Mouse (Mus musculus) kidney, embryonic 16.5 days (tissue): Measurements from ENCODE around the gene Mtmr12. TPM values are rescaled to one million over a fixed set of nuclear protein-coding genes. Genes with fewer than 3 reads are reported as not detected.

Experiments
- ATAC-seq: fragments of 200-750 bp; cut with Nextera tagmentation; 2 replicates; pipeline ENCODE4 v1.8.0; 2017; ENCODE audit warnings: moderate TSS enrichment; ENCODE audit not compliant: low FRiP score, low TSS enrichment
- H3K27ac ChIP-seq: fragments of 300-500 bp; sonication (generic); 2 replicates; pipeline ENCODE4 v1.5.1; 2014; ENCODE audit warnings: low read length
- H3K27me3 ChIP-seq: fragments of 300-500 bp; sonication (generic); 2 replicates; pipeline ENCODE4 v1.6.1; 2014; ENCODE audit warnings: low read length, control low read depth, mixed read lengths; ENCODE audit not compliant: insufficient read depth
- H3K36me3 ChIP-seq: fragments of 300-500 bp; sonication (generic); 2 replicates; pipeline ENCODE4 v1.6.1; 2014; ENCODE audit warnings: low read length, control low read depth, mixed read lengths; ENCODE audit not compliant: insufficient read depth
- H3K4me1 ChIP-seq: fragments of 300-500 bp; sonication (generic); 2 replicates; pipeline ENCODE4 v1.6.1; 2014; ENCODE audit warnings: low read length, control low read depth, mixed read lengths; ENCODE audit not compliant: insufficient read depth
- H3K4me2 ChIP-seq: fragments of 300-500 bp; sonication (generic); replicated peaks from 2 replicates; pipeline ENCODE4 v1.6.1; 2014; ENCODE audit warnings: low read depth, low read length
- H3K4me3 ChIP-seq: fragments of 300-500 bp; sonication (generic); 2 replicates; pipeline ENCODE4 v1.5.1; 2014; ENCODE audit warnings: mild to moderate bottlenecking, low read length
- H3K9ac ChIP-seq: fragments of 300-500 bp; sonication (generic); replicated peaks from 2 replicates; pipeline ENCODE4 v1.6.1; 2014; ENCODE audit warnings: low read length
- H3K9me3 ChIP-seq: fragments of 300-500 bp; sonication (generic); 2 replicates; pipeline ENCODE4 v1.6.1; 2016; ENCODE audit warnings: low read length, control low read depth
- WGBS: fragments of 180-500 bp; shearing (Covaris S2); extraction: QIAGEN DNeasy Blood & Tissue Kit; methylation state at CpG from one replicate; pipeline ENCODE4 v1.1.7; 2014; 5-methylcytosine and 5-hydroxymethylcytosine counted together
- polyA plus RNA-seq: library from polyadenylated mRNA; unstranded; fragments of >200 nt; fragmentation: Nextera tagmentation; extraction: Ambion mirVana; gene quantifications from 2 replicates; pipeline ENCODE4 v1.2.1, GENCODE M21; 2015

Gene Mtmr12
- polyA plus RNA-seq, 1 experiment from 2014 or later, result 22.5 TPM

GRCm38 (mm10) chr15:12291757-12292156 lies 86.9 kb downstream of the Mtmr12 start:
- Histone ChIP-seq H3K36me3 (no peaks in the 10 kb centered on the region), H3K9ac (no peak overlapping the region), H3K4me2 (no peak overlapping the region), H3K9me3 (no peaks in the 10 kb centered on the region), H3K27ac (no peak overlapping the region), H3K4me3 (no peak overlapping the region), H3K4me1 (no peaks in the 10 kb centered on the region), H3K27me3 (no peaks in the 10 kb centered on the region)
- 79% methylated on average over 2 of the region's 2 CpGs for WGBS
- no peak for ATAC-seq

- 44% methylated on average over 2 of the region's 2 CpGs for WGBS
- H3K36me3 ChIP-seq, result no peaks in the 10 kb centered on the region
- no peaks in the 10 kb centered on the region for H3K27me3 ChIP-seq
- ATAC-seq, result no peak
- no peak overlapping the region for H3K4me2 ChIP-seq
- no peaks in the 10 kb centered on the region for H3K4me1 ChIP-seq
- H3K9ac ChIP-seq, result no peak overlapping the region
- no peaks in the 10 kb centered on the region for H3K9me3 ChIP-seq
- no peak overlapping the region for H3K4me3 ChIP-seq
- no peak overlapping the region for H3K27ac ChIP-seq
These were observed 91.4 kb downstream of the Mtmr12 start for GRCm38 (mm10) chr15:12296228-12296627.

- H3K4me2 ChIP-seq, result no peak overlapping the region
- no peaks in the 10 kb centered on the region for H3K27me3 ChIP-seq
- H3K4me3 ChIP-seq, result no peak overlapping the region
- ATAC-seq, result no peak
- H3K36me3 ChIP-seq, result no peaks in the 10 kb centered on the region
- no peaks in the 10 kb centered on the region for H3K9me3 ChIP-seq
- 82% methylated on average over 7 of the region's 7 CpGs for WGBS
- H3K27ac ChIP-seq, result no peak overlapping the region
- H3K9ac ChIP-seq, result no peak overlapping the region
- no peaks in the 10 kb centered on the region for H3K4me1 ChIP-seq
These were observed 93.5 kb downstream of the Mtmr12 start for GRCm38 (mm10) chr15:12298231-12298737.

GRCm38 (mm10) chr15:12301771-12302170 lies 96.9 kb downstream of the Mtmr12 start:
- Histone ChIP-seq H3K9ac (no peak overlapping the region), H3K36me3 (no peaks in the 10 kb centered on the region), H3K9me3 (no peaks in the 10 kb centered on the region), H3K27me3 (no peaks in the 10 kb centered on the region), H3K27ac (no peak overlapping the region), H3K4me1 (no peaks in the 10 kb centered on the region), H3K4me2 (no peak overlapping the region), H3K4me3 (no peak overlapping the region)
- no peak for ATAC-seq
- WGBS, result 81% methylated on average over 3 of the region's 6 CpGs

- H3K4me1 ChIP-seq, result no peaks in the 10 kb centered on the region
- H3K9me3 ChIP-seq, result no peaks in the 10 kb centered on the region
- no peak overlapping the region for H3K27ac ChIP-seq
- ATAC-seq, result no peak
- H3K36me3 ChIP-seq, result no peaks in the 10 kb centered on the region
- 60% methylated on average over 8 of the region's 8 CpGs for WGBS
- H3K9ac ChIP-seq, result no peak overlapping the region
- no peak overlapping the region for H3K4me3 ChIP-seq
- H3K27me3 ChIP-seq, result no peaks in the 10 kb centered on the region
- no peak overlapping the region for H3K4me2 ChIP-seq
These were observed 101.6 kb downstream of the Mtmr12 start for GRCm38 (mm10) chr15:12306188-12307071.

- no peaks in the 10 kb centered on the region for H3K4me1 ChIP-seq
- WGBS, result 73% methylated on average over 4 of the region's 4 CpGs
- no peak overlapping the region for H3K4me2 ChIP-seq
- no peak overlapping the region for H3K4me3 ChIP-seq
- H3K36me3 ChIP-seq, result no peaks in the 10 kb centered on the region
- H3K27me3 ChIP-seq, result no peaks in the 10 kb centered on the region
- H3K9ac ChIP-seq, result no peak overlapping the region
- ATAC-seq, result no peak
- H3K9me3 ChIP-seq, result no peaks in the 10 kb centered on the region
- no peak overlapping the region for H3K27ac ChIP-seq
These were observed 102.3 kb downstream of the Mtmr12 start for GRCm38 (mm10) chr15:12307114-12307513.

- Histone ChIP-seq H3K36me3 (no peaks in the 10 kb centered on the region), H3K9ac (no peak overlapping the region), H3K4me1 (no peaks in the 10 kb centered on the region), H3K9me3 (no peaks in the 10 kb centered on the region), H3K27ac (no peak overlapping the region), H3K4me3 (no peak overlapping the region), H3K4me2 (no peak overlapping the region), H3K27me3 (no peaks in the 10 kb centered on the region)
- WGBS, result 94% methylated on average over 5 of the region's 5 CpGs
- ATAC-seq, result no peak
These were observed 103.7 kb downstream of the Mtmr12 start for GRCm38 (mm10) chr15:12308539-12308938.

GRCm38 (mm10) chr15:12310676-12311075 lies 105.8 kb downstream of the Mtmr12 start:
- Histone ChIP-seq H3K4me1 (0 out of 2 replicates have a peak, but pooled peaks cover 3% of the 10 kb centered on the region), H3K9me3 (no peaks in the 10 kb centered on the region), H3K27ac (no peak overlapping the region), H3K36me3 (no peaks in the 10 kb centered on the region), H3K27me3 (no peaks in the 10 kb centered on the region), H3K4me2 (no peak overlapping the region), H3K4me3 (no peak overlapping the region), H3K9ac (no peak overlapping the region)
- WGBS, result 62% methylated on average over 4 of the region's 4 CpGs
- no peak for ATAC-seq

GRCm38 (mm10) chr15:12311465-12311864 lies 106.6 kb downstream of the Mtmr12 start:
- no peak overlapping the region for H3K27ac ChIP-seq
- H3K9me3 ChIP-seq, result no peaks in the 10 kb centered on the region
- H3K4me2 ChIP-seq, result no peak overlapping the region
- 86% methylated on average over 7 of the region's 7 CpGs for WGBS
- 0 out of 2 replicates have a peak, but pooled peaks cover 3% of the 10 kb centered on the region for H3K4me1 ChIP-seq
- H3K4me3 ChIP-seq, result no peak overlapping the region
- no peak for ATAC-seq
- no peaks in the 10 kb centered on the region for H3K27me3 ChIP-seq
- no peaks in the 10 kb centered on the region for H3K36me3 ChIP-seq
- H3K9ac ChIP-seq, result no peak overlapping the region

- Histone ChIP-seq H3K9me3 (no peaks in the 10 kb centered on the region), H3K36me3 (no peaks in the 10 kb centered on the region), H3K4me1 (0 out of 2 replicates have a peak, but pooled peaks cover 3% of the 10 kb centered on the region), H3K27ac (no peak overlapping the region), H3K27me3 (no peaks in the 10 kb centered on the region), H3K9ac (no peak overlapping the region), H3K4me3 (no peak overlapping the region), H3K4me2 (no peak overlapping the region)
- WGBS, result 7% methylated on average over 1 of the region's 1 CpGs
- ATAC-seq, result peak; percentile 52; the same call in 1 of the 2 replicates
These were observed 108.4 kb downstream of the Mtmr12 start for GRCm38 (mm10) chr15:12313255-12313654.
